ENCODE assay signal across 8 mouse cellular contexts in the genomic region with DNA sequence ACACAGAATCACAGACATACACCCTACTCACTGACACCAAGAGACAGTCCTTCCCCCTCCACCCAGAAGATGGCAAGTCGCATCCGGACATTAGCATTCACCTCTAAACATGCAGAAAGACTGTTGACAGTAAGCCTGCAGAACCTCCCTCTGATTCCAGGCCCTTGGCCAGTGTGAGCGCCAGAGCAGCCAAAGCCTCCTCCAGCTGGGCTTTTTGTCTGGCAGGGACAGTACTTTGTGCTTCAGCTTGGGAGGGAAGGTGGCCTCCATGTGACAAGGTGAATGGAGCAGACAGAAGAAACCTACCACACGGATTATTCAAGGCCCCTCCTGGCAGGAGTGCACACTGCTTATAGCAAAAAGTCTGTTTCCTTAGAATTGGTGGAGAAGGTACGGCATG. TPM values are rescaled to one million over a fixed set of nuclear protein-coding genes. Genes with fewer than 3 reads are reported as not detected.
A peak's percentile ranks its signal among the peaks of the same experiment; 100 is the strongest.
DNase-seq lines count a peak whose midpoint lies in the region.

No protein-coding gene starts in this region.

- DNase-seq in adrenal gland, postnatal 10 days = peak; percentile 63
- DNase-seq in adrenal gland, postnatal 4 days (ENCODE audit: low spot score in 2 of 2) = no peak
- DNase-seq in right cerebral cortex, postnatal 10 days (ENCODE audit: low spot score in 2 of 2) = peak; percentile 51 to 61
- no peak for DNase-seq in right cerebral cortex, postnatal 36 days (ENCODE audit: low spot score in 2 of 2)
- peak; percentile 77 to 79 for DNase-seq in heart, adult 9 months (ENCODE audit: low spot score in 2 of 2)
- peak; percentile 68 for DNase-seq in lung, postnatal 10 days
- DNase-seq in thymus, postnatal 14 days = no peak
- no peak for DNase-seq in thymus, postnatal 36 days

RNA-seq across cellular contexts. Expression of a gene that starts 7.4 kb away (rescaled TPM):
- total RNA-seq in adrenal gland, postnatal 10 days (2021) = 10 to 100 TPM; 58.4 to 75.1 TPM
- total RNA-seq in adrenal gland, postnatal 4 days (2021) = 10 to 100 TPM; 69.7 to 74.4 TPM

RNA-seq across cellular contexts. Expression of a gene that starts 46.2 kb away (rescaled TPM):
- 10 to 100 TPM; 20.9 to 27.4 TPM for total RNA-seq in adrenal gland, postnatal 10 days (2021)
- total RNA-seq in adrenal gland, postnatal 4 days (2021) = 10 to 100 TPM; 36.0 to 36.2 TPM

RNA-seq across cellular contexts. Expression of a gene that starts 52.7 kb away (rescaled TPM):
- 10 to 100 TPM; 31.3 to 33.3 TPM for total RNA-seq in adrenal gland, postnatal 10 days (2021)
- 10 to 100 TPM; 39.4 to 42.2 TPM for total RNA-seq in adrenal gland, postnatal 4 days (2021)

Comparison
In these comparisons a context has a peak if more than half of its experiments do, and no peak if none do; other contexts are left out.
1. DNase-seq: peak in adrenal gland, postnatal 10 days (single experiment), right cerebral cortex, postnatal 10 days (2 of 2), heart, adult 9 months (2 of 2) and lung, postnatal 10 days (single experiment); none in adrenal gland, postnatal 4 days (0 of 2), right cerebral cortex, postnatal 36 days (0 of 2), thymus, postnatal 14 days (single experiment) and thymus, postnatal 36 days (0 of 2).